Mouse (Mus musculus) spleen, postnatal 36 days (tissue): ENCODE results near the gene Unc5cl.

Experiments used
- DNase-seq, 2 experiments: peaks; one replicate each; pipeline ENCODE4 v3.0.0; 2022; ENCODE audit warnings: low spot score in 2 of 2, mixed read lengths in 1 of 2

Unc5cl gene

DNA sequence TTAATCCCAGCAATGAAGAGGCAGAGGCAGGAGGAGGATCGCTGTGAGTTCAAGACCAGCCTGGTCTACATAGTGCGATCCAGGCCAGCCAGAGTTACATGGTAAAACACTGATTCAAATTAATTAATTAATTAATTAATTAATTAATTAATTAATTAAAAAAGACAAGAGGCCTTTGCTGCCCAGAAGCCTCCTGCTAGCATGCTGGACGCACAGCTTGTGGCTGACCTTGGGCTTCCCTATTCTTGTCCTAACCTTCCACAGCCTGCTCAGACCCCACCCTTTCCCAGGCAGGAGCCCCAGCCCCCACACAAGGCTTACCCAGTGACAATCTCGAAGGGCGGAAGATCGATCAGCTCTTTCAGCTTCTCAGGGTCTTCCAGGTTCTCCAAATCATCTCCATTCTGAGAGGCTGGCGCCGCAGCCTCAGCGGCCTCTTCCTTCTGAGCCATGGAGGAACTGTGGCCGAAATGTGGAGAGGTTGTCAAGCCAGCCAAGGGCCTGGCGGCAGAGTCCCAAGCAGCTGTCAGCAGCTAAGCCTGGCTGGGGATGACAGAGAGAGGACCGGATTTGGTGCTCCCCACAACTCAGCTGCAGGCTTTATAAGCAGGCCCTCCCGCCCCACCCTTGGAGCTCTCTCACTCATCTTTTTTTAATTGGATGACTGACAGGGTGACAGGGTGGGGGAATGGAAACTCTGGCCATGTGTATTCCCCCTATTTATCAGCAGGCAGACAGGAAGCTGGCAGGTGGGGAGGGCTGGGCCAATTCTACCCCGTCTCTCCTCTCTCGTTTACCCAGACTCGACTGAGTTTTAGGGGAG lies 22.3 kb upstream of the Unc5cl start, which contains the start of gene Apobec2:
Gene Apobec2, minus strand, starts transcription at position 773 of the 823 bp plus-strand sequence.
- no peak for DNase-seq

DNA sequence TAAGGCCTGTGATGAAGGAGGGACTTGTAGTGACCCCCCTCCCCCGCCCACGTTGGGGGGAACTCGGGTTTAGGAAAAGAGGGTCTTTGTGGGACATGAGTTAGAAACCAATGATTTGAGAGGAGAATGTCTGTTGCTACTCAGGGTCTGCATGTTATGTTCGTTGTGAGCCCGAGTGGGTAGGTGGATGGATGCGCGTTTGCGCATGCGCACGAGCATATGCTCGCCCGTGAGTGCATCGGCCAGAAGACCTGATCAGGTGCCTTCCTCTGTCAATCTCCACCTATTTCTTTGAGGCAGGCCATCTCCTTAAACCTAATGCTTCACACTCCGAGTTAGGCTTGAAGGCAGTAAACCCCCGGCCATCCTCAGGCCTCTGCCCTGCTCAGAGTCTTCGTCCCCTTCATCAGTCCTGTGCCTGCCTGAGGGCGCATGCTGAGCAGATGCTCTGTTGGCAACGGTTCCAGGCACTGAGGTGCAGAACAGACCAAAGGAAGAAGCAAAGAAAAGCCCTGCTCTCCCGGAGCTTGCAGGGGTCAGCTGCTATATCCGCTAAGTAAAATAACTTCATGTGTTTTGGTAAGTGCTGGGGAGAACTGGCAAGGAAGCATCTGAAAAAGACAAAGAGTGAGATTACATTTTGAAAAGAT lies 21.6 kb upstream of the Unc5cl start:
- DNase-seq = no peak

DNA sequence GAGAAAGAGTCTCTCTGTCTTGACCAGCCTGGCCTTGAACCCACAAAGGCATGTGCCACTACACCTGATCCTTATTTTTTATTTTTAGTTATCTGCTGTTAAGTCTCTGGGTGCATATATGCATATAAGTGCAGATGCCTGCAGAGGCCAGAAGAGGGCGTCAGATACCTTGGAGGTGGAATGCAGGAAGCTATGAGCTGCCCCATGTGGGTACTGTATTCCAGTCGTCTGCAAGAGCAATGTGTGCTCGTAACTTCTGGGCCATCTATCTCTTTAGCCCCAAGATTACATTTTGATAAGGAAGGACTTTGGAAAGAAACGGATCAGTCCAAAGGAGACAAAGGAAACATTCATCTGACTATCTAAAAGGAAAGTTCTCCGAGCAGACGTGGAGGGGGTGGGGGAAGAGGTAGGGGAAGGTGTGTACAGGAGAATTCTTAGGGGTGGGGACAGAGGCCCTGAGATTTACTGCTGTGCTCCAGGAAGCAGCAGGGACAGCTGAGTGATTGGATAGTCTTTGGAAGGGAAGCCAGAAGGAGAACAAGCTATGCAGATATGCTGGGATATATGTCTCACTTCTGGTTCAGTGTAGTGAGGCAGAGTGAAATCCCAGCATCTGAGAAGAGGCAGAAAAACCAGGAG lies 20.9 kb upstream of the Unc5cl start:
- DNase-seq = no peak

DNA sequence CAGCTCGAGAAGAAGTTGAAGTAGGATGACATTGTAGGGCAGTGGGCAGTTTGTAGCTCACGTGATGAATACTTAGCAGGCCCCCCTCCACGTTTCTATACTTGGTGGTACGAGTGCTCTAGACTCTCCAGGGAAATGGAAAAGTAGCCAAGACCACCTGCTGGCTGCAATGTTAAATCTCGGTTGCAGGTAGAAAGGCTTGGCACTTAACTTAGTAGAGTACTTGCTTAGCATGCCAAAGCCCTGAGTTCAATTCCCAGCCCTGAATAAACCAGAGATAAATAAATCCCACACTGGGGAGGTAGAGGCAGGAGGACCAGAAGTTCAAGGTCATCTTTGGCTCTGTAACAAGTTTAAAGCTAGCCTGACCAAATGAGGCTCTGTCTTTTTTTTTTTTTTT lies 20.2 kb upstream of the Unc5cl start:
- no peak for DNase-seq

DNA sequence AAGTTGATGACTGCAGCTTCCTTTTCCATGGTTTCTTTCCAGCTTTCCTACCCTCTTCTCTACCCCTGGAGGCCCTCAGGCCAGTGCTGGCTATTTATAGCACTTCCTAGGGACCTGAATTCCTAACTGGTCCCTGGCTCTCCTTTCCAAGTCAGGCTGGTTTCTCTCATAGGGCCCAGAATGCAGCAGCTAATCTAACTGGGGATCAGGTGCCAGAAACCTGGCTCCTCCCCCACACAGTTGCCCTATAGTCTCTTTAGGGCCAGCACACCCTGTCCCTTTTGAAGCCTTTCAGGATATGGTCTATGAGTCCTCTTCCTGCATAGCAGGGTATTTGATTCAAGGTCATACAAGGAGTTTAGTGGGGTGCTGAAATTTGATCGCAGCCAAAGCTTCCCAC lies 18.2 kb upstream of the Unc5cl start:
- DNase-seq = no peak

DNA sequence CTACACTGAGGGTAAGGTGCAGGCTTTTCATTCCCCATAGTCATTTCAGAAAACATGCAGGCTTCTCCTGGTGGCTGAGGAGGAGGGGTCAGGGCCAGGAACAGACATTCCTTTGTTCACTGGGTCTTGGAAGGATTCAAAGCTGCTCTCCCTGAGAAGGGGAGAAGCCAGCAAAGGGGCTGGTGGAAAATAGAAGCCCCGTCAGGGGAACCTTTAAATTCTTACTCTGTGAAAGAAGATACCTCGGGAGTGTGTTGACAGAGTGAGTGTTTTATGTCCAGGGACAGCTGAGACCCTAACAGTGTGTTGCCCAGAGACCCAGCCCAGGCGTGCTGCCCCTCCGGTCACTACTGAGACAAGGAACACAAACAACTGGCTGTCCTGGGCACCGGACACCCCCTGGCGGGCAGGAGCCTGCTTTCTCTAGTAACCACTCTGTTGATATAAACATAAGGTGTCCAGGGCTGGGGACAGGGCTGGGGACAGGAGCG lies 17.2 kb upstream of the Unc5cl start:
- no peak for DNase-seq

DNA sequence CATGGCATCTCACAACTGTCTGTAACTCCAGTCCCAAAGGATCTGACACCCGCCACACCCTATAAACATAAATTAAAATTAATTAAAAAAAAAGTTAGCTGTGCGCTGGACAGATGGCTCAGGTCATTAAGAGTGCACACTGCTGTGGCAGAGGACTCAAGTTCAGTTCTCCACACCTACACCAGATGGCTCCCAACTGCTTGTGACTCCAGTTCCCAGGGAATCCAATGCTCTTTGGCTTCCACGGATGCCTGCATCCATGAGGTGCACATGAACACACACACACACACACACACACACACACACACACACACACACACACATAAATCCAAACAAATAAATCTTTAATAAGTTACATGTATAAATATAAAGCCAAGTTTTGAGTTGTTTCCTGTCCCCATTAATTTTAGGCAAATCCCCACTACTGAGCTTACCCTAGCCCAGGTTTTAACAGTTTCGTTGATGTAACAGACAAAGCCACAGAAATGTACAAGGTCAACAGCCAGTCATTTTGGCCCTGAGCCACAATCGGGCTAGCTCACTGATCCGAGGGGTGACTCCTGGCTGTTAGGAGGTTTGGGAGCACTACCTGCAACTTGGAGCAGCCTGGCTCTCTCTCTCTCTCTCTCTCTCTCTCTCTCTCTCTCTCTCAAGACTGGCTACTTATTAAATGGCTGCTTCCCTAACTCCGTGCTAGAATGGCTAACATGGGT lies 11.8 kb upstream of the Unc5cl start:
- no peak for DNase-seq

DNA sequence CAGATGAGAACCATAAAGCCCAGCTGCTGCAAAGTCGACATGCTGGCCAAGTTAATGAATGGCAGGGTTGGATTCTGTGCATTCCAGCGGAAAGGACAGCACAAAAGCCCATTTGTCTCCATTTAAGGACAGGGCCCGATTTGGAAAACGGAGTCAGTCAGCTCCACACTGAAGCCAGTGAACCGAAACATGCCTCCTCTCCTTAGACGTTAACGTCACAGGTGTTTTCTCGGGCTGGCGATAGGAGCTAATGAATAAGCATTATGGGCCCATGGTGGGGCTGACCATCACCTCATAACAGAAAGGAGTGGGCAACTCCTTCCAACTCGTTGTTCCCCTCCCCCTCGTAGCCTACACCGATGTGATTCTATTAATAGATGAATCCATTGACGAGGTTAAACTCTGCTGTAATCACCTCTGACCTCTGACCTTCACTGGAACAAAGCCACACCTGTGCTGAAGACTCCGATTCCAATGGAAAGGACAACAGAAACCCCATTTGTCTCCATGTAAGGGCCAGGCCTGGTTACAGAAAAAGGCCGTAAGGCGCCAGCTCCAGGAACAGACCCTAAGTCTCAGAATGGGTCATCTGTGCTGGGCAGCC lies 11.1 kb upstream of the Unc5cl start:
- DNase-seq = no peak

DNA sequence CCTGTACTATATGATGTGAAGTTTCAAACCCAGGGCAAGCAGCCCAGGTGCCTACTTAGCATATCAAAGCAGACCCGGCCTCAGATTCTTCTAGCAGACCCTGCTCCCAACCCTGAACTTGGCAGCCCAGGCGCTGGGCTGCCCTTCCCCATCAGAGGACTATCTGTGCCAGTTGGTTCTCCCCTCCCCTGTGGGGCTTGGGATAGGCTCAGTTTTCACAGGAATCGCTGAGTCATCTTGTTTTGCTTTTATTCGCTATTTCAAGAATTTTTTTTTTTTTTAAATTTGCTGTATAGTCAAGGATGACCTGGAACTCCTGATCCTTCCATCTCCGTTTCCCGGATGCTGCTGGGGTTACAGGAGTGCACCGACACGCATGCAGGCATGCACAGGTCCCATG lies 7.0 kb upstream of the Unc5cl start:
- peak in 1 of 2 experiments; percentile 44 for DNase-seq

DNA sequence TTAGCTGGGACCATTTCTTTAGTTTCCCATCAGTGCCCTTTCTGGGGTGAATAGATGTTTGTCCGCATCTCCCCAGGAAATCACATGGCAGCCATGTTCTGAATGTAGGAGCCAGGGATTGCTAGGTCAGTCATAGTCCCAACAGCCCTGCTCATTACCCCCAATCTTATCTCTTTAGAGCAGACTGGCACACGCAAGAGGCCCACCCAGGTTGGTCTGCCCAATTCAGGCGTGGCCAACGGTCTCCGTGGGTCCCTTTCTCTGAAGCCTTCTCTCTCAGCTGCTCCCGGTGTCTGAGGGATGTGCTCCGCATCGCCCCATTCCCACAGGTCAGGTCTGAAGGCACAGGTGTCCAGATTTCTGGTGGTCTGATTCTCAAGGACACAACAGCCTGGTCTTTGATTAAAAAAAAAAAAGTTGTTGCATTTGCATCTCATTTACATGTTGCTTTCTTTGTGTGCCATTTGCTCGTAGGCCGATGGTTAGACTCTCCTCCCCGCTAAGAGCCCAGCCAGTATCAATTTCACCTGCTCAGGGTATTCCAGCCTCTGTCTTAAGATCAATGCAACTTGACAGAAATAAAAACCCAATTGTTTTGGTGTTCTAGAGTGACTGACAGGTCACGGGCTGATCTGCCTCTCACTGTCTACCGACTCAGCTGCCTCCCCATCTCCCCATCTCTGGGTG lies 3.9 kb upstream of the Unc5cl start:
- peak; percentile 60 to 79 for DNase-seq

DNA sequence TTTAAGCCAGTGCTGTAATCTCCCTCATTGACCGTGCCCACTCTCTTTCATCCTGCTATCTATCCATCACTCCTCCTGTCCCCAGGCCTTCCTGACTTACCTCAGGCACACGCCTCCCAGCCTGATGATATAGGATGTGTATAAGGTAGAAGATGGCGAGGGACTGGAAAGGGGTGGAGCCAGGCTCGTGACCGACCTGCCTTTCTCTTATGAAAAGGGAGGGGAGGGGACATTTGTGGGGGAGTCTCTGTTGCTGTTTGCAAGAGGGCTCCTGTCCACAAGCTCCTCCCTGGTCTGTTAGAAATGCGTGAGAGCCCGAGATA lies 3.4 kb upstream of the Unc5cl start, which contains the start of gene Tspo2:
Gene Tspo2, minus strand, starts transcription at position 170 of the 323 bp plus-strand sequence.
- DNase-seq = peak; percentile 44 to 70

DNA sequence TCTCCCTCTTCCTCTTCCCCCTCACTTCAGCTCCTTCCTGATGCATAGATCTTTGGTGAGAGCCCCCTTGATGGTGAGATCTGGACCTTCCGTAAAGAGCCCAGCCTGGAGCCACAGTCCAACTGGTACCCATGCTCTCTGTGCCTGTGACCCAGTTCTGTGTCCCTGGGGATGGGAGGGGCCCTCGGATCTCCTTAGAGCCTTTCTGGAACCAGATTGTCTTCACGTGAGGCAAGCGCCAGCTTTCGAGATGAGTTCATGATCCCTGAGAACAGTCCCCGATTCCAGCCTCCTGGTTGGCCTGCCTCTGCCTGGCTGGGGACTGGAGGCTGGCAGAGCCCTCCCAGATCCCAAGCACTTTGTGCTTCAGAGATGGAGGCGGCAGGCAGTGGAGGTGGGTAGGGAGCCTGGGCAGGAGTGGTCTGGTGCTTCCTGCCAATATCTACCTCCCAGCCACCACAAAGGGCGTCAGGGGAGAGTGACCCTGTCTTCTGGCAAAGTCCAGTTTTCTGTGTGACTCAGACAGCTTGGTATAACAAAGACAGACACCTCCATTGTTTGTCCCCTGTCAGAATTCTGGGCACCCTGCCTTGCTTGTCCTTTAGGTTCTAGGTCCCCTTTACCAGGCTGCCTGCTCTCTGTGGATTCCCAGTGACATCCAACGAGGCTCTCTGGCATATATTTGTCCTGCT lies 2.8 kb upstream of the Unc5cl start:
- DNase-seq = no peak

DNA sequence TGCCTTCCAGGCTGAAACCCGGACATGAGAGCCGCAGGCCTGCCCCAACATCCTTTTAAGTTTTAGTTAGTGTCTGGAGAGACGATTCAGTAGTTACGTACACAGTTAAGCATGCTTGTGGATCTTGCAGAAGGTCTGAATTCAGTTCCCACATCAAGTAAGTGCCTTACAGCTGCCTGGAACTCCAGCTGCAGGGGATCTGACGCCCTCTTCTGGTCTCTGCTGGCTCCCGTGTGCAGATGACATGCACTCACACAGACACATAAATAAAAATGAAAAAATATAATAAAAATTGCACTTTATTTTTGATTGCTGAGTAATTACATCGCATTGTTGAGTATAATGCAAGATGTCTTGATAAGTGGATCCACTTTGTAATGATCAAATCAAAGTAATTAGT lies 1.2 kb upstream of the Unc5cl start:
- no peak for DNase-seq

DNA sequence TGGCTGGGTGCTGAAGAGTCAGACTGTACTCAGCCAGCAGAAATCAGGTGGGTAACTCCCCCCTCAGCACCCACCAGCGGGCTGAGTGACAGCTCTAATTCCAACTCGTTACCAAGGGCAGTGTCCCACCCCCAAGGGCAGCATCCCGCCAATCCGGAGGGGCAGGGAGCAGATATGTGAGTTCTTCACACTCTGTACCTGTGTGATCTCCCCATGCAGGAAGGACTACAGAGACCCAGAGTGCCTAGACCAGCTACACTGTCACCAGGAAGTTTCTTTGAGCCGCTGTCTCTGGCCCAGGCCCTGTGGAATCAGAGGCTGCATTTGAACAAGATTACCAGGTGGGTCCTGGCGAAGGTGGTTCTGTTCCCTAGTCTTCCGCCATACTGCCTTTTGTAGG lies 511 bp upstream of the Unc5cl start:
- no peak for DNase-seq

DNA sequence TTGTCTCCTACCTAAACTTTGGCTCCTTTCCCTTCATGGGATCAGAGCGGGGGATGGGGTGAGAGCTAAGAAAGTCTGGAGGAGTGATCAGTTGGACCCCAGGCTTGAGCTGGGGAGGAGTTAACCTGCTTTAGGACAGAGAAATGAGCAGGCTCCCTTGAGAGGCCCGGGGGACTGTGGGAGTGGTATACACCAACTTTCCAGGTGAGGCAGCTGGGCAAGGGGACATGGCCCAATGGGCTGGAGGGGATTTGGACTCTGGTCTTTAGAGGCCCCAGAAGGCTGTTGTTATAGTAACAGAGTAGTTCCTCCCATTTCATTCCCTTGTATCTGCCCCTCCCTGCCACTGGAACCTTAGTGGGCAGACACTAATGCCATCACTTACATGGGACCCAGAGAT lies 1.3 kb downstream of the Unc5cl start:
- no peak for DNase-seq

DNA sequence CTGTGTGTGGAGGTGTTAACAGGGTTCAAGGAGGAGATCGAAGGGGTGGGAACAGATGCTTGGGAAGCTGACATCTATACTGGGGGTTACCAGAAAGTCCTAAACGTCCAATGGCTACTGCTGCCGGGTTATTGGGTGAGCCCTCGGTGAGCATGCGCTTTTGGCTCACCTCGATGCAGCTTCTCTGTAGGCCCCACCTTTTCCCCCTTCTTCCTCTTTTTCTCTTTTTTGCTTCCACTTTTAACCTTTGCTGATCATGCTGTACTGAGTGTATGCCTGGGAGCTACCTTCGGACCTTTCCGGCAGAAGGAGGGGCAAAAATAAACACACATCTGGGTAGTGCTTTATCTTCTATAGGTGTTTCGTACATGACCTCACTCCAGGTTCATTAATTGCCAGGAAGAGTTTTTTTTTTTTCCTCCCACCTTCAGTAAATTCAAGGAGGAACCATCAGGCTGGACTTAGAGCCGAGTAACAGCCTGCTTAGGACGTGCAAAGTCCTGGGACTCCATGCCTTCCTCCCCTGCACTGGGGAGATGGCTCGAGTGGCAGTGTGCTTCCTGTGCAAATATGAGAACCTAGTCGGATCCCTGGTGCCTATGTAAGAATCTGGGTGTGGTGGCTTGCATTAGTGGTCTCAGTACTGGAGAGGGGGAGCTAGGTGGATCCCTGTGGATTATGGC lies 3.4 kb downstream of the Unc5cl start:
- peak; percentile 44 to 51 for DNase-seq

DNA sequence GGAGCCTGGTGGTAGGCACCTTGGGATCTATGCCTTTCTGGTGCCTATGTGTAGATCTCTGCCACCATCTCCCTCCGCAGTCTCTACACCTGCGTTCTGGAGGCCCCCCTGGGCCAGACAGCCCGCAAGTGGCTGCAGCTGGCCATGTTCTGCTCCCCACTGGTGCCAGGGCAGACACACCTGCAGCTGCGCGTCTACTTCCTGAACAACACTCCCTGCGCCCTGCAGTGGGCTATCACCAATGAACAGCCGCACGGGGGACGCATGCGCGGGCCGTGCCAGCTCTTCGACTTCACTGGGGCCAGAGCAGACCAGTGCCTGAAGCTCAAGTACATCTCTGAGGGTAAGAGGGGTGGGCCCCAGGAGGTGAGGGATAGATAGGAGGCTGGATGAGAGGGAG lies 7.4 kb downstream of the Unc5cl start:
- DNase-seq = peak; percentile 61 to 71

DNA sequence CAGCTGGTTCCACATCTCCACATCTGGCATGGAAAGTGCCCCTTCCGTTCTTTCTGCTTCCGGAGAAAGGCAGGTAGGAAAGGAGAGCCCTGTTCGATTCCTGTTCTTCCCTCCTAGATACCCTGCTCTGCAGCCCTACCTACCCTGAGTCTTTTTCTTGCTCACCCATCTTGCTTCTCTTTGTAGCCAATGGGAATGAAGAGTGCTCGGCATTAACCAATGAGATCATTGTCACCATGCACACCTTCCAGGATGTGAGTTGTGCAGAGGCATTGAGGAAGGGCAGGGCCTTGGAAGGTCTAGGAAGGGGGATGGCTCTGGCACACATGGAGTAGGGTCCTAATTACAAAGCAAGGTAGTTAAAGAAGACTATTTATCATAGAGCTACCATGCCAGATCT lies 8.7 kb downstream of the Unc5cl start:
- no peak for DNase-seq

DNA sequence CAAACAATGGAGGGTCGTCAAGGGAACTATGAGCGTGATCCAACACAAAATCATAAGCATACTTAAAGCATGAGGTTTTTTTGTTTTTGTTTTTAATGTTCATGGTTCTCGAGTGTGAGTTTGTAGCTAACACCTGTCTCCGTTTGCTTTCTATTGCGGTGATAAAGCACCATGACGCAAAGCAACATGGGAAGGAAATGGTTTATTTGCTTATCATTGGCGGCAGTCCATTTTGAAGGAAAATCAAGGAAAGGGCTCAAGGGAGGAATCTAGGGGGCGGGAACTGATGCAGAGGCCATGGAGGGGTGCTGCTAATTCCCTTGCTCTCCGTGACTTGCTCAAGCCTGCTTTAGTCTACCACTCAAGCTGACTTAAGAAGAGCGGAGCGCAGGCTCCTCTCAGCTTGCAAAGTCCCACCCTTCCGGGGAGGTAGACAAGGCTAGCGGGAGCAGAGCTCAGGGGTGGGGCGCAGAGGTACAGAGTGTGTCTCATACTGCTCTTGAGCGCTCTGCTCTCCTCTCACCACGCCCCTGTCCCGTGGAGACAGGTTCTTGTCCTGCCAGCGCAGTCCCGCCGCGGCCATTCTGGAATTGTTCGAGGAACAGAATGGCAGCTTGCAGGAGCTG lies 12.2 kb downstream of the Unc5cl start:
- peak; percentile 28 to 35 for DNase-seq
